Mouse (Mus musculus): ENCODE results near the gene Vmn1r217.
"Not testable (repeated sequence)": the region's sequence is repeated elsewhere in the genome, so short reads cannot be mapped to it uniquely, and the experiment has no call there.

Gene Vmn1r217

GRCm38 (mm10) chr13:23118126-23118525 is at the start of gene Vmn1r217:
TSS of gene Vmn1r217 (minus strand) at chr13:23118226.
- DNase-seq (ENCODE audit: low spot score in 2 of 2), result not testable (repeated sequence)

GRCm38 (mm10) chr13:23166471-23166870 is 48.4 kb upstream of the Vmn1r217 start:
- DNase-seq (ENCODE audit: low spot score in 2 of 2), result not testable (repeated sequence)

GRCm38 (mm10) chr13:23159012-23159411 is 41.0 kb upstream of the Vmn1r217 start, which contains the start of gene Vmn1r219:
TSS of gene Vmn1r219 (plus strand) at chr13:23159312.
- DNase-seq (ENCODE audit: low spot score in 2 of 2), result no peak

GRCm38 (mm10) chr13:23157848-23158247 is 39.8 kb upstream of the Vmn1r217 start:
- no peak for DNase-seq (ENCODE audit: low spot score in 2 of 2)

GRCm38 (mm10) chr13:23138880-23139279 is 20.9 kb upstream of the Vmn1r217 start:
- no peak for DNase-seq (ENCODE audit: low spot score in 2 of 2)

GRCm38 (mm10) chr13:23133501-23133900 is 15.5 kb upstream of the Vmn1r217 start:
- DNase-seq (ENCODE audit: low spot score in 2 of 2), result no peak

- no peak for DNase-seq (ENCODE audit: low spot score in 2 of 2)
Measured at GRCm38 (mm10) chr13:23133099-23133498, 15.1 kb upstream of the Vmn1r217 start, which contains the start of gene Vmn1r218. TSS of gene Vmn1r218 (plus strand) at chr13:23133155.

- no peak for DNase-seq (ENCODE audit: low spot score in 2 of 2)
Measured at GRCm38 (mm10) chr13:23120611-23121010, 2.6 kb upstream of the Vmn1r217 start.

GRCm38 (mm10) chr13:23094386-23094785 is 23.6 kb downstream of the Vmn1r217 start:
- DNase-seq (ENCODE audit: low spot score in 2 of 2), result no peak

GRCm38 (mm10) chr13:23069312-23069711 is 48.7 kb downstream of the Vmn1r217 start:
- DNase-seq (ENCODE audit: low spot score in 2 of 2), result no peak

GRCm38 (mm10) chr13:23067725-23068124 is 50.3 kb downstream of the Vmn1r217 start, which contains the start of gene Vmn1r215:
TSS of gene Vmn1r215 (plus strand) at chr13:23068025.
- DNase-seq (ENCODE audit: low spot score in 2 of 2), result no peak

- DNase-seq (ENCODE audit: low spot score in 2 of 2), result no peak
Measured at GRCm38 (mm10) chr13:23057778-23058177, 60.2 kb downstream of the Vmn1r217 start.

All from natural killer cell, adult 2 months (primary cell).